Mouse (Mus musculus): Measurements from ENCODE around the gene Pamr1. TPM values are rescaled to one million over a fixed set of nuclear protein-coding genes. Genes with fewer than 3 reads are reported as not detected.

Pamr1 gene
- polyA plus RNA-seq, 1 experiment from 2014 or later: 2.9 TPM

DNA sequence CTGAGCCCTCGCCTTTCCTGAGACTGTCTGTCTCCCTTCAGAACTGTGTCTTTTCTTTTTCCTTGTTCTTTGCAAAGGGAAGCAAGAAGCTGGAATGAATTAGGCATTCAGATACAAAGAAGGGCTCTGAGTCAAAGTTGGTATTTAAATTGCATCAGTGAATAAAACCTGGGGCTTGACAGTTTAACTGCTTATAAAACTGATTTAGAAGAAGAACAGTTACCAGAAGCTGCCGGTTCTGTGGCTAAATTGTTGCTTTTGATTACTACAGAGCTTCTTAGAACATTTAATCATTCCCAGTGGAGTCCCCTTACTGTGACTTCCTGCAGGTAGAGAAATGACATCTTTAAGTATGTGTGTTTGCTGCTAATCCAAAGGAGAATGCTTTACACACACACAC lies 124.8 kb downstream of the Pamr1 start:
- Histone ChIP-seq H3K4me2 (replicated peaks) (no peak overlapping the region), H3K4me3 (replicated peaks) (no peak overlapping the region), H3K9ac (replicated peaks) (no peak overlapping the region), H3K27ac (no peak overlapping the region), H3K36me3 (no peaks in the 10 kb centered on the region), H3K27me3 (no peaks in the 10 kb centered on the region), H3K9me3 (no peaks in the 10 kb centered on the region), H3K4me1 (replicated peaks) (peaks cover 27% of the 10 kb centered on the region)
- no peak for ATAC-seq
- 40% methylated on average over 2 of the region's 2 CpGs for WGBS

DNA sequence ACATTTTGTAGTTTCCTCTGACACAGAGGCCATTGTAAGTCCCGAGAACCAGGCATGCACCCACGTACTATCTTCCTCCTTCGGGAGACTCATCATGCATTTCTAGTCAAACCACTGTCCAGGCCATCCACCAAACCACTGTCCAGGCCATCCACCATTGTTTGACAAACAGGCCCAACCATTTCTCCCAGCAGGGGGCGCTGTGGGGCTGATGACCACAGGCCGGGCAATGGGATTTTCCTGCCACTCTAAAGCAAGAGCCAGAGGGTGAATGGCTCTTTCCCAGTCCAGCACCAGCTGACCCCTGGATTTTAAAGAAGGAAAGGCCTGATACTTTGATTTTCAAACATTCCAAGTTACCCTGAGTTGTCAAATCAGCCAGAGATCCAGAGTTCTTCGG lies 125.5 kb downstream of the Pamr1 start:
- H3K9me3 ChIP-seq: no peaks in the 10 kb centered on the region
- H3K4me3 ChIP-seq (replicated peaks): no peak overlapping the region
- H3K27me3 ChIP-seq: no peaks in the 10 kb centered on the region
- ATAC-seq: no peak
- H3K9ac ChIP-seq (replicated peaks): no peak overlapping the region
- WGBS: 68% methylated on average over 6 of the region's 6 CpGs
- H3K27ac ChIP-seq: no peak overlapping the region
- peaks cover 24% of the 10 kb centered on the region for H3K4me1 ChIP-seq (replicated peaks)
- no peak overlapping the region for H3K4me2 ChIP-seq (replicated peaks)
- H3K36me3 ChIP-seq: no peaks in the 10 kb centered on the region

DNA sequence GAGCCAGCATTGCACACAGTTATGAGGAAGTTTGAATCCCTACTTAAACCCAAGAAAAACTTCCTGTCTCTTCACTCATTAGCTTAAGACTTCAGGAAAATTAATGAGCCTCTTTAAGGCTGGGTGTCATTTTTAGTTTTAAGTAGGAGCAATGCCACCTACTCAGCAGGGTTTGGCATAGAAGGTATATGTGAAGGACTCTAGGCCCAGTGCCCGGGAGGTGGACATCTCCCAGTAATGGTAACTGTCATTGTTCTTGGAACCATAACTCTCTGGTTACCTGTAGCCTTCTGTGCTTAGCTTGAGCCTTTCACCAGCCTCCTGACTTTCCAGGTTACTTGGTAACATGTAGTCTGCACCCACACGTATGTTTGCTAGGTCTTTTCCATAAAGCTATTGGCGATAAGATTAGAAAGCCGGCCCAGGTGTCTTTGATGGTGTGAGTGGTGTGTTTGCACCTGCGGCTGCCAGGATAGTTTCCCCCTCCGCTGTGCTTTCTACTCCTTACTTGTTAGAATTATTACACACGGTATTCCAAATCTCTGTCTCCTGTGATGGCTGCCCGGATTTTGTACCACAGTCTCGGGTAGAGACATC lies 127.0 kb downstream of the Pamr1 start:
- WGBS: 96% methylated on average over 9 of the region's 9 CpGs
- no peak overlapping the region for H3K27ac ChIP-seq
- no peak overlapping the region for H3K4me3 ChIP-seq (replicated peaks)
- H3K27me3 ChIP-seq: no peaks in the 10 kb centered on the region
- no peak overlapping the region for H3K9ac ChIP-seq (replicated peaks)
- H3K4me2 ChIP-seq (replicated peaks): no peak overlapping the region
- H3K9me3 ChIP-seq: no peaks in the 10 kb centered on the region
- no peak for ATAC-seq
- H3K4me1 ChIP-seq (replicated peaks): peaks cover 24% of the 10 kb centered on the region
- no peaks in the 10 kb centered on the region for H3K36me3 ChIP-seq

DNA sequence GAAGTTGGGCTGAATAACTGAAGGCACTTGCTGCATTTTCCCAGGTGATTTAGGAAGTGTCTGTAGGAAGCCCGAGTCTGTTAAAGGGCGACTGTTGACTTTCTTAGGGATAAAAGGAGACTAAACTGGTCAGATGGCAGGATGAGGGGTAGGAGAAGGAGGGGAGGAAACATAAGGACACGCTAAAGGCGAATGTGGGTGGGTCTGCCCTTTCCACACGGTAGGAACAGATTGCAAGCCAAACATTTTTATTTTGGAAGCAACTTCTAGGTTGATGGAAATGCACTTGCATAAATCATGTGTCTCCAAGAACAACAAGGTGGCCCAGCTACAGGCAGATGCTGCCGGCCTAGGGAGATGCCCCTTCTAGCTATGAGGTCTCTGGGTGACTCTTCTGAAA lies 127.6 kb downstream of the Pamr1 start:
- H3K4me1 ChIP-seq (replicated peaks): peaks cover 24% of the 10 kb centered on the region
- no peak overlapping the region for H3K27ac ChIP-seq
- no peaks in the 10 kb centered on the region for H3K9me3 ChIP-seq
- 84% methylated on average over 6 of the region's 6 CpGs for WGBS
- H3K9ac ChIP-seq (replicated peaks): no peak overlapping the region
- no peaks in the 10 kb centered on the region for H3K36me3 ChIP-seq
- H3K4me2 ChIP-seq (replicated peaks): no peak overlapping the region
- H3K4me3 ChIP-seq (replicated peaks): no peak overlapping the region
- H3K27me3 ChIP-seq: no peaks in the 10 kb centered on the region
- ATAC-seq: no peak

DNA sequence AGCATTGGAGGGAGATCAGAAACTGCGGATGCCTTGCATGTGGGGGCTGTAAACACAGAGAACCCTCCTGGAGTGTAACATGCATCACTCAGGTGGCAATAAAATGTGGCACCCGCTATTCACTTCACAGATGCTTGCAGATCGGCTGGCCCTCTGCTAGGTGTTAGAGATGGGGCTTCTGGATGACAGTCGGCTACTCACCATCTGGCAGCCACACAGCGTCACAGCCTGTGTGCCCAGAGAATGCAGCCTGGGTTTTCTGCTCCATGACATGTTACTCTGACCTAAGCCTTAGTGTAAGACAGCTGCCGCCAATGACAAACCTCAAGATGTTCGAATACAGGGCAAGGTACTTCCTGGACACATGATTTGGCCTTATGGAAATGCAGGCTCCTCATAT lies 131.5 kb downstream of the Pamr1 start:
- no peaks in the 10 kb centered on the region for H3K36me3 ChIP-seq
- H3K27me3 ChIP-seq: no peaks in the 10 kb centered on the region
- H3K4me2 ChIP-seq (replicated peaks): no peak overlapping the region
- no peak overlapping the region for H3K9ac ChIP-seq (replicated peaks)
- H3K4me1 ChIP-seq (replicated peaks): peaks cover 20% of the 10 kb centered on the region
- no peak for ATAC-seq
- 85% methylated on average over 7 of the region's 7 CpGs for WGBS
- H3K27ac ChIP-seq: no peak overlapping the region
- H3K4me3 ChIP-seq (replicated peaks): no peak overlapping the region
- no peaks in the 10 kb centered on the region for H3K9me3 ChIP-seq

DNA sequence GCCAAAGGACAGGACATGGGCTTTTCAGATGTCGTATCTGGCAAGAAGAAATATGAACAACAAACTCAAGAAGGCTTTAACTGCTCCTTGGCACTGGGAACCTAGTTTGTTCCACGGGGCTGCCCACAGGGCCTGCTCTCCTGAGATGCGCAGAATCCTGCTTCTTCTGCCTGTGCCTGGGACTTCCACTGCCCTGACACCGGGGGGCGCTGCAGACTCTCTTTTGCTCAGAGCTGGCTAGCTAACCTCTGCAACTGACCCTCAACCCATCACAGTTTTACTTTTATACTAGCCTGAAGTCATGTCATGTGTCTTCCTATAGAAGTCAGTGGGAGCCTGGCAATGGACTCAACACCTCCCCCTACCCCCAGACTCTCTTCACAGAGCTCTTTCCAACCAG lies 132.4 kb downstream of the Pamr1 start:
- Histone ChIP-seq H3K9ac (replicated peaks) (no peak overlapping the region), H3K36me3 (no peaks in the 10 kb centered on the region), H3K27me3 (no peaks in the 10 kb centered on the region), H3K4me3 (replicated peaks) (no peak overlapping the region), H3K4me1 (replicated peaks) (peaks cover 26% of the 10 kb centered on the region), H3K27ac (no peak overlapping the region), H3K9me3 (no peaks in the 10 kb centered on the region), H3K4me2 (replicated peaks) (no peak overlapping the region)
- ATAC-seq: no peak
- WGBS: 53% methylated on average over 5 of the region's 5 CpGs

DNA sequence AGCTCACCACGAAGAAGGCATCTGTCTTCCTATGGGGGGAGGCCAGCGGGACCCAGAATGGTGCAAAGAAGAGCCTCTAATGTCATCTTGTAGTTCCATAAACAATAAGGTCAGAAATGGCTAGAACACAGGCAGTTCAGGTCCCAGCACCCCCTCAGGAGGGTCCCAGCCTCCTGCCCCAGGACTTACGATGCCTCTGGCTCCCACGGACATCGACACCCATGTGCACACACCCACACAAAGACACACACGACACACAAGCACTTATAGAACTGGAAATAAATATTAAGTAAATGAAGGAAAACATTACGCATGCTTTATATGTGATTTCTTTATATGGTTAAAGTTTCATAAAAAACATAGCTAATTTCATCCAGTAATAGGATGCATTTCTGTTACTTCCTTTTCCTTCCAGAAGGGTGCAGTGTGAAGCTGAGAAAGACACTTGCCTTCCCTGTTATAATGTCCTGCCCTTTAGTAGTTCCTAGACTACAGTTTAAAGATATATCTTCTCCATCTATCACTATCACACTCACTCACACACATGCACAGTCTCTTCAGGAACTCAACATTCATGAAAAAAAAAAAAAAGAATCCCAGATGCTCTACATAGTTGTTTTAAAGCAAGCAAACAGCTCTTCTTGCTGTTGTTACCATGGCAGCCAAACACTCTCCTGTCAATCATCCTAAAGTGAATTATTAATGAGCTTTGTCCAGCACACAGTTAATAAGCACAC lies 135.7 kb downstream of the Pamr1 start:
- no peak overlapping the region for H3K4me3 ChIP-seq (replicated peaks)
- peak overlapping the region; percentile 36 for H3K4me2 ChIP-seq (replicated peaks)
- no peaks in the 10 kb centered on the region for H3K9me3 ChIP-seq
- ATAC-seq: peak; percentile 90
- no peaks in the 10 kb centered on the region for H3K36me3 ChIP-seq
- peak overlapping the region; percentile 24; the same call in 1 of the 2 replicates for H3K9ac ChIP-seq (replicated peaks)
- WGBS: 84% methylated on average over 7 of the region's 7 CpGs
- H3K4me1 ChIP-seq (replicated peaks): peaks cover 36% of the 10 kb centered on the region
- H3K27me3 ChIP-seq: no peaks in the 10 kb centered on the region
- peak overlapping the region; percentile 77 for H3K27ac ChIP-seq

DNA sequence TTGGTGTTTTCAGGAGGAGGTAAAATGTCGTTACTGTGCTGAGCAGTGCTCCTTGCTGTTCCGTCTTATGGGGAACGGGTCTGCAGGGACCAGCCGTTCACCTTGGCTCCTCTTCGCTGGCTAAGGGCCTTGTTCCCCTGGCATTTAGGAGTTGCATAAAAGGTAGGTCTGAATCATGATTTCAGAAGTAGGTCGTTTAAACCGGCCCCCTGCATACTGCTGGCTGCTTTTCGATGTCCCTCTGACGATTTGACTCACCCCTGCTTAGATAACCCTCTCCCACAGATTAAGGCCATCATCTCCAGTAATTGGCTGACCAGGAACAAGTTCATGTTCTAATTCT lies 136.3 kb downstream of the Pamr1 start:
- no peak overlapping the region; the same call in 1 of the 2 replicates for H3K9ac ChIP-seq (replicated peaks)
- no peak; the same call in 1 of the 2 replicates for ATAC-seq
- H3K4me1 ChIP-seq (replicated peaks): peaks cover 36% of the 10 kb centered on the region
- peak overlapping the region; percentile 36 for H3K4me2 ChIP-seq (replicated peaks)
- peak overlapping the region; percentile 77 for H3K27ac ChIP-seq
- H3K4me3 ChIP-seq (replicated peaks): no peak overlapping the region; the same call in 1 of the 2 replicates
- H3K27me3 ChIP-seq: no peaks in the 10 kb centered on the region
- H3K36me3 ChIP-seq: no peaks in the 10 kb centered on the region
- H3K9me3 ChIP-seq: no peaks in the 10 kb centered on the region
- 34% methylated on average over 9 of the region's 9 CpGs for WGBS

Other genes with a start within 250 kb of the Pamr1 start
- gene Trim44, start 142.2 kb upstream of the Pamr1 start, polyA plus RNA-seq (2015; fragmentation: Nextera tagmentation; extraction: Ambion mirVana): 45.6 and 49.7 TPM in 2 replicates
- 25.2 and 36.7 TPM in 2 replicates for gene Fjx1, start 97.5 kb upstream of the Pamr1 start, polyA plus RNA-seq (2015; fragmentation: Nextera tagmentation; extraction: Ambion mirVana)
- 20.5 and 26.1 TPM in 2 replicates for gene Slc1a2, start 108.6 kb downstream of the Pamr1 start, polyA plus RNA-seq (2015; fragmentation: Nextera tagmentation; extraction: Ambion mirVana)

All from midbrain, embryonic 13.5 days (tissue).